ENCODE assay signal across 10 mouse cellular contexts in genomic region chr9:107666751-107667205, GRCm38 (mm10). TPM values are rescaled to one million over a fixed set of nuclear protein-coding genes. Genes with fewer than 3 reads are reported as not detected.
DNase-seq lines count a peak whose midpoint lies in the region; ATAC-seq and TF ChIP-seq lines count a peak whose summit lies in the region.
"Had no signal": no experiment of that assay in that cellular context is flagged by ENCODE, and none has a peak within 500 bp of the region (broad histone marks: within the 10 kb centered on the region; RNA-seq: fewer than 3 reads in every experiment).

No protein-coding gene starts in this region.

- DNase-seq in kidney, adult 11 months, result no peak
- DNase-seq in gastrocnemius, postnatal 10 days, result peak; percentile 59
- no peak for DNase-seq in testis, postnatal 14 days (ENCODE audit: low spot score)
- no peak for DNase-seq in spleen, postnatal 14 days (ENCODE audit: low spot score in 2 of 2)
- DNase-seq in left cerebral cortex, adult 9 months (ENCODE audit: low spot score in 2 of 2), result no peak

- H3K27me3 ChIP-seq in kidney, embryonic 15.5 days, result peaks cover 23% of the 10 kb centered on the region
- H3K27me3 ChIP-seq in intestine, postnatal 0 days (replicated peaks; ENCODE audit: control insufficient read depth, insufficient read depth, low read length), result peaks cover 22% of the 10 kb centered on the region
- H3K27me3 ChIP-seq in neural tube, embryonic 12.5 days (replicated peaks), result peaks cover 27% of the 10 kb centered on the region

- no peak for TF ChIP-seq CTCF in intestine, postnatal 0 days (IDR thresholded peaks at IDR 0.05; ENCODE audit: low read depth)

- ATAC-seq in kidney, embryonic 15.5 days (replicated peaks; ENCODE audit: low FRiP score), result peak; percentile 23
- peak; percentile 19; the same call in 1 of the 2 replicates for ATAC-seq in intestine, postnatal 0 days
- 0 out of 2 replicates have a peak, but pooled peaks have one; percentile 22 for ATAC-seq in neural tube, embryonic 12.5 days (ENCODE audit: low FRiP score, low read depth)

- H3K4me1 ChIP-seq in kidney, embryonic 15.5 days, result peaks cover 58% of the 10 kb centered on the region
- peaks cover 8% of the 10 kb centered on the region for H3K4me1 ChIP-seq in intestine, postnatal 0 days (replicated peaks; ENCODE audit: control insufficient read depth, insufficient read depth, low read length)
- peaks cover 31% of the 10 kb centered on the region for H3K4me1 ChIP-seq in neural tube, embryonic 12.5 days

- H3K4me2 ChIP-seq in kidney, embryonic 15.5 days, result peak overlapping the region; percentile 93
- H3K4me2 ChIP-seq in intestine, postnatal 0 days (replicated peaks; ENCODE audit: low read depth), result peak overlapping the region; percentile 73
- peak overlapping the region; percentile 87 for H3K4me2 ChIP-seq in neural tube, embryonic 12.5 days (replicated peaks)

- no peaks in the 10 kb centered on the region for H3K9me3 ChIP-seq in kidney, embryonic 15.5 days (replicated peaks)
- H3K9me3 ChIP-seq in intestine, postnatal 0 days (ENCODE audit: control insufficient read depth), result no peaks in the 10 kb centered on the region
- H3K9me3 ChIP-seq in neural tube, embryonic 12.5 days, result no peaks in the 10 kb centered on the region

- peak overlapping the region; percentile 45 for H3K4me3 ChIP-seq in kidney, embryonic 15.5 days (replicated peaks)
- H3K4me3 ChIP-seq in intestine, postnatal 0 days (ENCODE audit: low read depth, low read length), result peak overlapping the region; percentile 37
- peak overlapping the region; percentile 39 for H3K4me3 ChIP-seq in neural tube, embryonic 12.5 days

- H3K27ac ChIP-seq in kidney, embryonic 15.5 days, result no peak overlapping the region; the same call in 1 of the 2 replicates
- no peak overlapping the region for H3K27ac ChIP-seq in intestine, postnatal 0 days (ENCODE audit: low read depth, low read length)
- H3K27ac ChIP-seq in neural tube, embryonic 12.5 days, result no peak overlapping the region

- peak overlapping the region; percentile 50 for H3K9ac ChIP-seq in kidney, embryonic 15.5 days
- H3K9ac ChIP-seq in intestine, postnatal 0 days (ENCODE audit: low read depth, low read length), result peak overlapping the region; percentile 27; the same call in 1 of the 2 replicates
- peak overlapping the region; percentile 61 for H3K9ac ChIP-seq in neural tube, embryonic 12.5 days

- H3K36me3 ChIP-seq in kidney, embryonic 15.5 days, result no peaks in the 10 kb centered on the region
- H3K36me3 ChIP-seq in intestine, postnatal 0 days (ENCODE audit: control insufficient read depth, insufficient read depth), result no peaks in the 10 kb centered on the region
- no peaks in the 10 kb centered on the region for H3K36me3 ChIP-seq in neural tube, embryonic 12.5 days

- 1% methylated on average over 30 of the region's 30 CpGs for WGBS in kidney, embryonic 15.5 days
- 2% methylated on average over 30 of the region's 30 CpGs for WGBS in intestine, postnatal 0 days
- WGBS in neural tube, embryonic 12.5 days, result under 1% methylated on average over 30 of the region's 30 CpGs

RNA-seq across cellular contexts. Expression of gene Slc38a3, which starts 2.6 kb away (rescaled TPM):
- polyA plus RNA-seq in kidney, embryonic 15.5 days (2015; fragmentation: Nextera tagmentation; extraction: Ambion mirVana), result 7.1 and 8.1 TPM in 2 replicates
- 10 to 100 TPM; 17.6 to 20.4 TPM for total RNA-seq in gastrocnemius, postnatal 10 days (2021)
- polyA plus RNA-seq in intestine, postnatal 0 days (2015; fragmentation: Nextera tagmentation; extraction: Ambion mirVana), result 15.5 and 15.6 TPM in 2 replicates
- 12.8 and 14.1 TPM in 2 replicates for polyA plus RNA-seq in neural tube, embryonic 12.5 days (2016; fragmentation: Nextera tagmentation; extraction: Ambion mirVana)
- total RNA-seq: hematopoietic stem cell, adult 5-6 weeks; MEL had no signal

RNA-seq across cellular contexts. Expression of gene Gnat1, which starts 12.7 kb away (rescaled TPM):
- polyA plus RNA-seq in kidney, embryonic 15.5 days (2015; fragmentation: Nextera tagmentation; extraction: Ambion mirVana), result 3.9 and 4.6 TPM in 2 replicates
- total RNA-seq in gastrocnemius, postnatal 10 days (2021), result not detected
- polyA plus RNA-seq in intestine, postnatal 0 days (2015; fragmentation: Nextera tagmentation; extraction: Ambion mirVana), result 1.6 and 1.9 TPM in 2 replicates
- 1.3 and 2.3 TPM in 2 replicates for polyA plus RNA-seq in neural tube, embryonic 12.5 days (2016; fragmentation: Nextera tagmentation; extraction: Ambion mirVana)
- total RNA-seq: hematopoietic stem cell, adult 5-6 weeks had no signal

RNA-seq across cellular contexts. Expression of gene Gnai2, which starts 31.6 kb away (rescaled TPM):
- 403 and 424 TPM in 2 replicates for polyA plus RNA-seq in kidney, embryonic 15.5 days (2015; fragmentation: Nextera tagmentation; extraction: Ambion mirVana)
- 100 to 1,000 TPM; 193 to 231 TPM for total RNA-seq in gastrocnemius, postnatal 10 days (2021)
- polyA plus RNA-seq in intestine, postnatal 0 days (2015; fragmentation: Nextera tagmentation; extraction: Ambion mirVana), result 245 and 265 TPM in 2 replicates
- 465 and 488 TPM in 2 replicates for polyA plus RNA-seq in neural tube, embryonic 12.5 days (2016; fragmentation: Nextera tagmentation; extraction: Ambion mirVana)

RNA-seq across cellular contexts. Expression of gene Sema3f, which starts 43.5 kb away (rescaled TPM):
- polyA plus RNA-seq in kidney, embryonic 15.5 days (2015; fragmentation: Nextera tagmentation; extraction: Ambion mirVana), result 21.3 and 23.9 TPM in 2 replicates
- total RNA-seq in gastrocnemius, postnatal 10 days (2021), result 10 to 100 TPM; 11.9 to 18.0 TPM
- polyA plus RNA-seq in intestine, postnatal 0 days (2015; fragmentation: Nextera tagmentation; extraction: Ambion mirVana), result 3.9 and 4.4 TPM in 2 replicates
- polyA plus RNA-seq in neural tube, embryonic 12.5 days (2016; fragmentation: Nextera tagmentation; extraction: Ambion mirVana), result 21.4 and 21.5 TPM in 2 replicates
- total RNA-seq: MEL had no signal

RNA-seq across cellular contexts. Expression of gene Sema3b, which starts 57.7 kb away (rescaled TPM):
- polyA plus RNA-seq in kidney, embryonic 15.5 days (2015; fragmentation: Nextera tagmentation; extraction: Ambion mirVana), result 21.1 and 22.5 TPM in 2 replicates
- total RNA-seq in gastrocnemius, postnatal 10 days (2021), result 10 to 100 TPM; 41.8 to 51.3 TPM
- 37.1 and 37.3 TPM in 2 replicates for polyA plus RNA-seq in intestine, postnatal 0 days (2015; fragmentation: Nextera tagmentation; extraction: Ambion mirVana)
- 4.7 and 4.8 TPM in 2 replicates for polyA plus RNA-seq in neural tube, embryonic 12.5 days (2016; fragmentation: Nextera tagmentation; extraction: Ambion mirVana)
- total RNA-seq: hematopoietic stem cell, adult 5-6 weeks had no signal
